Mouse (Mus musculus) brain, embryonic 14.5 days (tissue): ENCODE results near the gene Gstm2.

ENCODE experiments used
- CTCF ChIP-seq: fragments of 200-500 bp; IDR thresholded peaks from 2 replicates; pipeline ENCODE4 v1.5.1; 2012; ENCODE audit warnings: inconsistent platforms, mild to moderate bottlenecking, moderate library complexity, borderline replicate concordance; ENCODE audit not compliant: insufficient read depth, insufficient read length; ENCODE audit errors: extremely low read depth
- POLR2A ChIP-seq: fragments of 200-500 bp; IDR thresholded peaks from 2 replicates; pipeline ENCODE4 v1.6.1; 2012; ENCODE audit warnings: mild to moderate bottlenecking, inconsistent platforms, borderline replicate concordance; ENCODE audit not compliant: poor library complexity, insufficient read depth, insufficient read length, severe bottlenecking; ENCODE audit errors: extremely low read depth

DNA sequence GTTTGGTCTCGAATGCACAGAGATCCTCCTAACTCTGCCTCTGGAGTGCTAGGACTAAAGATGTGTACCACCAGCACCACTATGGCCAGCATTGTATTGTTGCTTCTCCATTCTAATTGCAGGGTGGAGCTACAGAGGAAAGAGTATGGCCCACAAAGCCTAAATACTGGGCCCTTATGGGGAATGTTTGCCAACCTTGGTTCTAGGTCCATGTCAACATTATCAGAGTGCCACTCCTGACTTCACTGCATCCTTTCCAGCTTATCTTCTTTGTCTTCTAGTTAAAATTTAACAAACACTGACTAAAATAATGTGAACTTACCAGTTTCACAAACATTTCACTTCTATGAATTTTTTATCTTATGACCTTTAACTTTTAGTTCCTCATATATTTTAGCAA lies 40.3 kb upstream of the Gstm2 start:
- TF ChIP-seq POLR2A (no peak), CTCF (no peak)
